Mouse (Mus musculus) kidney, adult 18-20 months (tissue): ENCODE measurements at regions not wholly inside any gene's neighbourhood (a gene's known extent, or its start where the extent isn't known, plus 50 kb on each side); places are given as distances from the start of the nearest gene placed in this dataset.
"Not testable (repeated sequence)": the region's sequence is repeated elsewhere in the genome, so short reads cannot be mapped to it uniquely, and the experiment has no call there.

Source experiments
- DNase-seq: peaks from one replicate; pipeline ENCODE4 v3.0.0; 2021

- DNase-seq: no peak
Measured at GRCm38 (mm10) chr8:126877039-126877365, 68.6 kb downstream of the Tomm20 start.

- peak; percentile 76 for DNase-seq
Measured at GRCm38 (mm10) chr8:126876300-126877038, 69.2 kb downstream of the Tomm20 start.

GRCm38 (mm10) chr8:126875491-126876155, 70.0 kb downstream of the Tomm20 start:
- no peak for DNase-seq

GRCm38 (mm10) chr8:126874846-126875245, 70.8 kb downstream of the Tomm20 start:
- no peak for DNase-seq

GRCm38 (mm10) chr8:126874126-126874730, 71.4 kb downstream of the Tomm20 start:
- no peak for DNase-seq

- DNase-seq: no peak
Measured at GRCm38 (mm10) chr8:126873306-126873705, 72.3 kb downstream of the Tomm20 start.

- peak; percentile 57 for DNase-seq
Measured at GRCm38 (mm10) chr8:126872574-126872973, 73.1 kb downstream of the Tomm20 start.

- DNase-seq: no peak
Measured at GRCm38 (mm10) chr8:126872133-126872532, 73.5 kb downstream of the Tomm20 start.

GRCm38 (mm10) chr8:126869464-126869850, 76.2 kb downstream of the Tomm20 start:
- no peak for DNase-seq

- DNase-seq: no peak
Measured at GRCm38 (mm10) chr8:126868831-126869463, 76.7 kb downstream of the Tomm20 start.

- no peak for DNase-seq
Measured at GRCm38 (mm10) chr8:126867121-126867988, 78.3 kb downstream of the Tomm20 start.

GRCm38 (mm10) chr8:126864314-126864948, 81.2 kb downstream of the Tomm20 start:
- no peak for DNase-seq

GRCm38 (mm10) chr8:126863661-126864060, 82.0 kb downstream of the Tomm20 start:
- not testable (repeated sequence) for DNase-seq

GRCm38 (mm10) chr8:126861754-126862153, 83.9 kb downstream of the Tomm20 start:
- no peak for DNase-seq

GRCm38 (mm10) chr8:126860630-126861029, 85.0 kb downstream of the Tomm20 start:
- DNase-seq: no peak

- no peak for DNase-seq
Measured at GRCm38 (mm10) chr8:126859706-126860424, 85.8 kb downstream of the Tomm20 start.

- DNase-seq: no peak
Measured at GRCm38 (mm10) chr8:126857307-126858203, 88.1 kb downstream of the Tomm20 start.

- no peak for DNase-seq
Measured at GRCm38 (mm10) chr8:126855914-126856313, 89.7 kb downstream of the Tomm20 start.

- DNase-seq: no peak
Measured at GRCm38 (mm10) chr8:126855056-126855609, 90.5 kb downstream of the Tomm20 start.
